Mouse (Mus musculus) limb, embryonic 14.5 days (tissue): ENCODE measurements at regions not wholly inside any gene's neighbourhood (a gene's known extent, or its start where the extent isn't known, plus 50 kb on each side); places are given as distances from the start of the nearest gene placed in this dataset.
"Not testable (repeated sequence)": the region's sequence is repeated elsewhere in the genome, so short reads cannot be mapped to it uniquely, and the experiment has no call there.

Experiments used
- ATAC-seq: fragments of 200-750 bp; cut with Nextera tagmentation; 2 replicates; pipeline ENCODE4 v1.8.0; 2017; ENCODE audit warnings: low read depth, moderate number of reproducible peaks, moderate TSS enrichment; ENCODE audit not compliant: low FRiP score
- DNase-seq: peaks from one replicate; pipeline ENCODE4 v3.0.0-alpha.2; 2015; ENCODE audit warnings: low spot score
- H3K27ac ChIP-seq: fragments of 300-500 bp; sonication (generic); replicated peaks from 2 replicates; pipeline ENCODE4 v1.5.1; 2014; ENCODE audit warnings: low read depth, mild to moderate bottlenecking, low read length, moderate library complexity, mixed read lengths
- H3K27me3 ChIP-seq: fragments of 300-500 bp; sonication (generic); 2 replicates; pipeline ENCODE4 v1.6.1; 2014; ENCODE audit warnings: low read length, mixed read lengths; ENCODE audit not compliant: control insufficient read depth, insufficient read depth
- H3K36me3 ChIP-seq: fragments of 300-500 bp; sonication (generic); 2 replicates; pipeline ENCODE4 v1.6.1; 2014; ENCODE audit warnings: mild to moderate bottlenecking, low read length, moderate library complexity, mixed read lengths; ENCODE audit not compliant: control insufficient read depth, insufficient read depth
- H3K4me1 ChIP-seq: fragments of 300-500 bp; sonication (generic); 2 replicates; pipeline ENCODE4 v1.6.1; 2014; ENCODE audit warnings: antibody characterized with exemption, low read length, mixed read lengths; ENCODE audit not compliant: control insufficient read depth, insufficient read depth
- H3K4me2 ChIP-seq: fragments of 300-500 bp; sonication (generic); replicated peaks from 2 replicates; pipeline ENCODE4 v1.6.1; 2014; ENCODE audit warnings: low read depth, mild to moderate bottlenecking, low read length, moderate library complexity; ENCODE audit not compliant: severe bottlenecking
- H3K4me3 ChIP-seq: fragments of 300-500 bp; sonication (generic); replicated peaks from 2 replicates; pipeline ENCODE4 v1.5.1; 2014; ENCODE audit warnings: low read length
- H3K9ac ChIP-seq: fragments of 300-500 bp; sonication (generic); 2 replicates; pipeline ENCODE4 v1.6.1; 2014; ENCODE audit warnings: mild to moderate bottlenecking, low read depth, low read length, moderate library complexity; ENCODE audit not compliant: severe bottlenecking
- H3K9me3 ChIP-seq: fragments of 300-500 bp; sonication (generic); 2 replicates; pipeline ENCODE4 v1.6.1; 2016; ENCODE audit warnings: low read length; ENCODE audit not compliant: control insufficient read depth
- POLR2A ChIP-seq: fragments of 200-500 bp; IDR thresholded peaks from 2 replicates; pipeline ENCODE4 v1.8.0; 2012; ENCODE audit warnings: inconsistent platforms, mild to moderate bottlenecking, moderate library complexity, borderline replicate concordance; ENCODE audit not compliant: insufficient read depth, insufficient read length; ENCODE audit errors: extremely low read depth
- WGBS: fragments of 180-500 bp; shearing (Covaris S2); extraction: QIAGEN DNeasy Blood & Tissue Kit; methylation state at CpG from one replicate; pipeline ENCODE4 v1.1.7; 2014; 5-methylcytosine and 5-hydroxymethylcytosine counted together

DNA sequence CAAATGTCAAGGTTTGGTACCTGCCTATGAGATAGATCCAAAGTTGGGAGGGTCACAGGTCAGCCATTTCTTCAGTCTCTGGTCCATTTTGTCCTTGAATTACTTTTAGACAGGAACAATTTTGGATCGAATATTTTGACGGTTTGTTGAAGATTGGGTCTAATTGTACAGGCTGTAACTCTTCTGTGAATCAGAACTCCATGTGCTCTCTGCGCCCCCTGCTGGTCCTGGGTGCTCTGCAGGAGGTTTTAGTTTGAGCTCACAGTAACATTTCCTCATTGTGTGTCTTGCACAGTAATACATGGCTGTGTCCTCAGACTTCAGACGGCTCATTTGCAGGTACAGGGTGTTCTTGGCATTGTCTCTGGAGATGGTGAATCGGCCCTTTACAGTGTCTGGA, 158.1 kb downstream of the Adam6a start:
- ATAC-seq, H3K9ac ChIP-seq, H3K36me3 ChIP-seq, H3K4me3 ChIP-seq, H3K4me1 ChIP-seq, H3K27me3 ChIP-seq, H3K9me3 ChIP-seq, DNase-seq, H3K27ac ChIP-seq, H3K4me2 ChIP-seq: not testable (repeated sequence)
- WGBS = 54% methylated on average over 5 of the region's 5 CpGs

DNA sequence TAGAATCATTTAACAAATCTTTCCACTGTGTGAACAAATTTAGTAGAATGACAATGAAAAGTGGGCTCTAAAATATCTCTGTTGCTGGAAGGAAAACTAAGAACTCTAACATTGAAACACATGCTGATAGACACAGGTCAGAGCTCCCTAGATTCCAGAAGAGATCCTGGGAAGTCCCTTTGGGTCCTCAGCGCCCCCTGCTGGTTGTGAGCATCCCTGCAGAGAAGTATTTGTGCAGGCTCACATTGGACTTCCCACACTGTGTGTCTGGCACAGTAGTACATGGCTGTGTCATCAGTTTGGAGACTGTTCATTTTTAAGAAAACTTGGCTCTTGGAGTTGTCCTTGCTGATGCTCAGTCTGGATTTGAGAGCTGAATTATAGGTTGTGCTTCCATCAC, 172.7 kb downstream of the Adam6a start:
- DNase-seq, H3K4me3 ChIP-seq, H3K4me1 ChIP-seq, H3K4me2 ChIP-seq, H3K9me3 ChIP-seq, H3K27me3 ChIP-seq, H3K36me3 ChIP-seq, H3K27ac ChIP-seq, H3K9ac ChIP-seq, ATAC-seq: not testable (repeated sequence)
- 0% methylated on average over 1 of the region's 1 CpGs for WGBS

DNA sequence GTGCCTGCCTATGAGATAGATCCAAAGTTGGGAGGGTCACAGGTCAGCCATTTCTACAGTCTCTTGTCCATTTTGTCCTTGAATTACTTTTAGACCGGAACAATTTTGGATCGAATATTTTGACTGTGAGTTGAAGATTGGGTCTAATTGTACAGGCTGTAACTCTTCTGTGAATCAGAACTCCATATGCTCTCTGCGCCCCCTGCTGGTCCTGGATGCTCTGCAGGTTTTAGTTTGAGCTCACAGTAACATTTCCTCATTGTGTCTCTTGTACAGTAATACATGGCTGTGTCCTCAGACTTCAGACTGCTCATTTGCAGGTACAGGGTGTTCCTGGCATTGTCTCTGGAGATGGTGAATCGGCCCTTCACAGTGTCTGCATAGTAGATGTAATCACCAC, 192.1 kb downstream of the Adam6a start:
- ATAC-seq (no peak), DNase-seq (peak; percentile 3)
- H3K9me3 ChIP-seq = no peaks in the 10 kb centered on the region
- no peak overlapping the region for H3K9ac ChIP-seq
- H3K4me1 ChIP-seq = no peaks in the 10 kb centered on the region
- no peaks in the 10 kb centered on the region for H3K36me3 ChIP-seq
- no peak overlapping the region for H3K27ac ChIP-seq
- 59% methylated on average over 4 of the region's 4 CpGs for WGBS
- H3K27me3 ChIP-seq = no peaks in the 10 kb centered on the region
- TF ChIP-seq POLR2A = no peak
- H3K4me2 ChIP-seq = no peak overlapping the region
- no peak overlapping the region for H3K4me3 ChIP-seq

DNA sequence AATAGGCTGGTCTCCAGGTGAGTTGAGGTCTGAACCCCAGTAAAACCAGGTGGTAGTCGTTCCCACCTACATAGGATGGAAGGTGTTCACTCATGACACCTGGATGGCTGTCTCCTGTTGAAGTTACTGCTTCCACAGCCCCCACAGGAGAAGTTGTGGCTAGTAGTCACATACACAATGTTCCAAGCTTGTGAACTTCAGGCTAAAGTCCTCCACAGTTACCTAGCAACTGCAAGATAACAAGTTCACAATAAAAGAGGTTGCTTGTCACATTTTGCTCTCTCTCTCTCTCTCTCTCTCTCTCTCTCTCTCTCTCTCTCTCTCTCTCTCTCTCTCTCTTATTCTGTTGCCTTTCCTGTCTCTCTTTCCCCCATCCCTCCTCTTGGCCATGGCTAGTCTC, 202.6 kb downstream of the Adam6a start:
- Histone ChIP-seq H3K4me2 (no peak overlapping the region), H3K27ac (no peak overlapping the region), H3K4me3 (no peak overlapping the region), H3K36me3 (no peaks in the 10 kb centered on the region), H3K4me1 (no peaks in the 10 kb centered on the region), H3K9ac (no peak overlapping the region), H3K9me3 (0 out of 2 replicates have a peak, but pooled peaks cover 5% of the 10 kb centered on the region), H3K27me3 (no peaks in the 10 kb centered on the region)
- TF ChIP-seq POLR2A = no peak
- no peak for ATAC-seq
- no peak for DNase-seq
- 39% methylated on average over 1 of the region's 1 CpGs for WGBS

DNA sequence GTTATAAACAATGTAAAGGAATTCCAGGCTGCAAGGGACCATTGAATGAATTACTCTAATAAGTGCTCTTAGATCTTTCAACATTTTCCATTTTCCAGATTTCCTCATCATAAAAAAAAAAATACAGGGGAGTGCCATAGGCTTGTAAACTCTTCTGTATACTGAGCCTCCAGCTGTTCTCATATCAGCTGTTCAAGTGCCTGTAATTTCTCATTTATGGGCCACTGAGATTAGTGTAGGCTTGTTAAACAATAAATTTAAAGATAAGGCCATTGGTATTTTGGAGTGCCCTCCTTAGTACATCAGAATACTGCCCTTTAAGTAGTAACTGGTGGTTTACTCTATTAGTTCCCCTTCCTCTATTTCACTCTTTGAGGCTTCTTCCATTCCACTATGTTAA, 204.3 kb downstream of the Adam6a start:
- no peak overlapping the region for H3K4me2 ChIP-seq
- no peak for TF ChIP-seq POLR2A
- DNase-seq (no peak), ATAC-seq (no peak)
- H3K4me1 ChIP-seq = no peaks in the 10 kb centered on the region
- no peaks in the 10 kb centered on the region for H3K27me3 ChIP-seq
- H3K27ac ChIP-seq = no peak overlapping the region
- no peaks in the 10 kb centered on the region for H3K36me3 ChIP-seq
- H3K9ac ChIP-seq = no peak overlapping the region
- no peak overlapping the region for H3K4me3 ChIP-seq
- H3K9me3 ChIP-seq = 0 out of 2 replicates have a peak, but pooled peaks cover 5% of the 10 kb centered on the region

DNA sequence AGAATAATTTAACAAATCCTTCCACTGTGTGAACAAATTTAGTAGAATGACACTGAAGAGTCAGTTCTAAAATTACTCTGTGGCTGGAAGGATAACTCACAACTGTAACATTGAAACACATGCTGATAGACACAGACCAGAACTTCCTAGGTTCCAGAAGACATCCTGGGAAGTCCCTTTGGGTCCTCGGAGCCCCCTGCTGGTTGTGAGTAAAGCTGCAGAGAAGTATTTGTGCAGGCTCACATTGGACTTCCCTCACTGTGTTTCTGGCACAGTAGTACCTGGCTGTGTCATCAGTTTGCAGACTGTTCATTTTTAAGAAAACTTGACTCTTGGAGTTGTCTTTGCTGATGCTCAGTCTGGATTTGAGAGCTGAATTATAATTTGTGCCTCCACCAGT, 225.9 kb downstream of the Adam6a start:
- Histone ChIP-seq H3K9ac (no peak overlapping the region), H3K9me3 (0 out of 2 replicates have a peak, but pooled peaks cover 6% of the 10 kb centered on the region), H3K27ac (no peak overlapping the region), H3K27me3 (no peaks in the 10 kb centered on the region), H3K36me3 (no peaks in the 10 kb centered on the region), H3K4me2 (no peak overlapping the region), H3K4me3 (no peak overlapping the region), H3K4me1 (no peaks in the 10 kb centered on the region)
- ATAC-seq (no peak), DNase-seq (no peak)
- no peak for TF ChIP-seq POLR2A
- 54% methylated on average over 1 of the region's 1 CpGs for WGBS

DNA sequence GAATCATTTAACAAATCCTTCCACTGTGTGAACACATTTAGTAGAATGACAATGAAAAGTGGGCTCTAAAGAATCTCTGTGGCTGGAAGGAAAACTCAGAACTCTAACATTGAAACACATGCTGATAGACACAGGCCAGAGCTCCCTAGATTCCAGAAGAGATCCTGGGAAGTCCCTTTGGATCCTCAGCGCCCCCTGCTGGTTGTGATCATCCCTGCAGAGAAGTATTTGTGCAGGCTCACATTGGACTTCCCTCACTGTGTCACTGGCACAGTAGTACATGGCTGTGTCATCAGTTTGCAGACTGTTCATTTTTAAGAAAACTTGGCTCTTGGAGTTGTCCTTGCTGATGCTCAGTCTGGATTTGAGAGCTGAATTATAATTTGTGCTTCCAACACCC, 252.2 kb downstream of the Adam6a start:
- DNase-seq, H3K9me3 ChIP-seq, H3K27ac ChIP-seq, H3K9ac ChIP-seq, H3K4me1 ChIP-seq, H3K4me3 ChIP-seq, H3K36me3 ChIP-seq, ATAC-seq, H3K27me3 ChIP-seq, H3K4me2 ChIP-seq: not testable (repeated sequence)
- WGBS = 0% methylated on average over 1 of the region's 1 CpGs
